Mouse (Mus musculus): ENCODE measurements around the gene Tpm3-rs7. TPM values are rescaled to one million over a fixed set of nuclear protein-coding genes. Genes with fewer than 3 reads are reported as not detected.
"Not testable (repeated sequence)": the region's sequence is repeated elsewhere in the genome, so short reads cannot be mapped to it uniquely, and the experiment has no call there.

Tpm3-rs7 gene
- polyA plus RNA-seq (2015; fragmentation: Nextera tagmentation; extraction: Ambion mirVana): 8.3 and 11.3 TPM in 2 replicates

- WGBS: 91% methylated on average over 16 of the region's 16 CpGs
- not testable (repeated sequence) for H3K4me3 ChIP-seq (ENCODE audit: low read length); H3K36me3 ChIP-seq (ENCODE audit: control insufficient read depth, insufficient read depth, low read length); H3K27ac ChIP-seq (ENCODE audit: low read length); H3K27me3 ChIP-seq (ENCODE audit: control insufficient read depth, insufficient read depth, low read depth, low read length); ATAC-seq (ENCODE audit: low read depth); H3K4me2 ChIP-seq (ENCODE audit: low read depth, low read length); H3K9me3 ChIP-seq (ENCODE audit: control insufficient read depth, low read length); H3K9ac ChIP-seq (ENCODE audit: low read length); H3K4me1 ChIP-seq (replicated peaks; ENCODE audit: control insufficient read depth, insufficient read depth, low read length)
Observed at GRCm38 (mm10) chr14:113314499-113314898, at the start of gene Tpm3-rs7. Gene Tpm3-rs7, plus strand, starts transcription at chr14:113314608.

DNA sequence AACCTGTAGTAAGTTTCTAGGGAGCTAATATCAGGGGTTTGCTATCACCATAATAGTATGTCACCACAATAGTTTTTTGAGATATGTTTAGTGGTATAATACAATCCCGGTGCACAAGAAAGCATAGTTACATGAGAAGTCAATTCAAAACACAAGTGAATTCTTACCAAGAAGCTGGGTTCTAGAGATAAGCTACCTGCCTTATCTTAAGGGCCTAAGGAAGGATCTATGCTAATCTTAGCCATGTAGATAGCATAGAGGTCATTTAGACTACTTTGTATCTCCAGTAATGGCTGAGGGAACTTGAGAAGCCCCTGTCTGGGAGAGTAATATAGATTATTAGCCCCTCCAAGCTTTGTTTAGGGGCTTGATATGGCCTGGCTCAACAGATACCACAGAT lies 2.6 kb downstream of the Tpm3-rs7 start:
- Histone ChIP-seq H3K36me3 (ENCODE audit: control insufficient read depth, insufficient read depth, low read length) (no peaks in the 10 kb centered on the region), H3K9me3 (ENCODE audit: control insufficient read depth, low read length) (no peaks in the 10 kb centered on the region), H3K4me3 (ENCODE audit: low read length) (no peak overlapping the region), H3K9ac (ENCODE audit: low read length) (no peak overlapping the region), H3K4me2 (ENCODE audit: low read depth, low read length) (no peak overlapping the region), H3K27me3 (ENCODE audit: control insufficient read depth, insufficient read depth, low read depth, low read length) (no peaks in the 10 kb centered on the region), H3K27ac (ENCODE audit: low read length) (no peak overlapping the region), H3K4me1 (replicated peaks; ENCODE audit: control insufficient read depth, insufficient read depth, low read length) (no peaks in the 10 kb centered on the region)
- 91% methylated on average over 1 of the region's 1 CpGs for whole genome bisulfite sequencing
- no peak for ATAC-seq (ENCODE audit: low read depth)

DNA sequence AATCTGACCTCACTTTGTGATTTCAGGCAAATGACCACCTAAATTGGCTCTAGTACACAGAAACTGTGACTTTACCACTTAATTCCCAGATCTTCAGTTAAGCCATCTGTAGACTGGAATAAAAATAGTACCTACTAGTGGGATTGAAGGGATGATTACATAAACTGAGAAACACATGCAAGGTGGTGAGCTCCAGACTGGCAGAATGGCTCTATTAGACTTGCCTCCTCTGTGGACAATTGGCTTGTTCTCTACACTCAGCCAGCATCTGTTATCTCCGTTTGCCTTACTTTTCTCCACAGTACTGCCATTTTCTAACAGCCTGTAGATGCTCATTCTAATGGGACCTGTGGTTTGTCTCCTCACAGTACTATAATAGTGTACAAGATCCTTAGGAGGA lies 49.0 kb downstream of the Tpm3-rs7 start:
- Histone ChIP-seq H3K9ac (ENCODE audit: low read length) (no peak overlapping the region), H3K9me3 (ENCODE audit: control insufficient read depth, low read length) (no peaks in the 10 kb centered on the region), H3K27me3 (ENCODE audit: control insufficient read depth, insufficient read depth, low read depth, low read length) (no peaks in the 10 kb centered on the region), H3K4me1 (replicated peaks; ENCODE audit: control insufficient read depth, insufficient read depth, low read length) (no peaks in the 10 kb centered on the region), H3K27ac (ENCODE audit: low read length) (no peak overlapping the region), H3K4me3 (ENCODE audit: low read length) (no peak overlapping the region), H3K4me2 (ENCODE audit: low read depth, low read length) (no peak overlapping the region), H3K36me3 (ENCODE audit: control insufficient read depth, insufficient read depth, low read length) (no peaks in the 10 kb centered on the region)
- WGBS: 71% methylated on average over 1 of the region's 1 CpGs
- ATAC-seq (ENCODE audit: low read depth): no peak
